Mouse (Mus musculus) megakaryocyte, embryonic 14.5 days (primary cell): ENCODE measurements around the gene Cnih3.

Source experiments
- FLI1 ChIP-seq: IDR thresholded peaks from 2 replicates; pipeline ENCODE4 v1.6.1; 2012; ENCODE audit warnings: low read length, inconsistent platforms, mixed read lengths
- GATA1 ChIP-seq: IDR thresholded peaks from 3 replicates; pipeline ENCODE4 v1.6.1; 2012; ENCODE audit warnings: mixed read lengths, low read length, inconsistent platforms, borderline replicate concordance

DNA sequence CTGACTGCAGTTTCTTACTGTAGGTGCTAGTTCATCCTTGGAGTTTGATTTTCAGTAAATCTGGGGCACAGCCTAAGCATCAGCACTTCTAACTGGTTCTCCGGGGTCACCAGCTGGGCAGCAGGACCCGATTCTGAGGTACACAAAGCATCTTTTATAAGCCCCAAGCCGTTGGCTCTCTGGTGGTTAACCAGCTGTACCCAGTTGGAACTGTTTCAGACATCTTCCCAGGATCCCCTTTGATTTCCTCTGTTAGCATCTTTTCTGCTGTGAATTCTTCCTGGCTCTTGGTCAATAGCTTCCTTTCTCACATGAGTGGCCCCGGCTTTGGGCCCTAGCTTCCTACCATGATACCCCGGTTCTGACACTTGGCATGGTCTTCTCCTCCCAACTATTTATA is 132.3 kb downstream of the Cnih3 start:
- TF ChIP-seq GATA1 (no peak), FLI1 (no peak)
